Comparison of ENCODE assay signal across 10 mouse cellular contexts in genomic region chr1:72455923-72456322, GRCm38 (mm10).
DNase-seq lines count a peak whose midpoint lies in the region; TF ChIP-seq lines count a peak whose summit lies in the region.
"Had no signal": no experiment of that assay in that cellular context is flagged by ENCODE, and none has a peak within 500 bp of the region (broad histone marks: within the 10 kb centered on the region; RNA-seq: fewer than 3 reads in every experiment).

No protein-coding gene starts in this region.

- H3K27ac ChIP-seq in cerebellum, adult 2 months (ENCODE audit: insufficient read depth, low read length): no peak overlapping the region
- H3K27ac ChIP-seq: intestine, embryonic 15.5 days; liver, embryonic 14.5 days had no signal

- no peak for TF ChIP-seq POLR2A in cerebellum, adult 2 months (IDR thresholded peaks at IDR 0.05; ENCODE audit: borderline replicate concordance, insufficient read depth, low read length)

- intact Hi-C loops in left cerebral cortex, postnatal 4 days (cut with DNase I): no loop called here
- intact Hi-C loops in left cerebral cortex, postnatal 14 days (cut with DNase I): loop anchor here (5.0 kb wide), 1 partner anchor 81 kb away; the partner anchor contains the start of gene March4

- no peaks in the 10 kb centered on the region for H3K27me3 ChIP-seq in cerebellum, adult 2 months (ENCODE audit: control insufficient read depth, insufficient read depth, low read length)
- H3K27me3 ChIP-seq: intestine, embryonic 15.5 days had no signal

- H3K4me3 ChIP-seq in cerebellum, adult 2 months (replicated peaks; ENCODE audit: insufficient read depth, low read depth, low read length): no peak overlapping the region
- H3K4me3 ChIP-seq: intestine, embryonic 15.5 days had no signal

- H3K4me1 ChIP-seq in cerebellum, adult 2 months (ENCODE audit: control insufficient read depth, insufficient read depth, low read length): peaks cover 6% of the 10 kb centered on the region; the same call in 1 of the 2 replicates
- H3K4me1 ChIP-seq: intestine, embryonic 15.5 days had no signal

- DNase-seq in cerebellum, postnatal 10 days: peak; percentile 78 to 80
- DNase-seq in cerebellum, adult 2 months: no peak
- peak; percentile 64 for DNase-seq in left cerebral cortex, postnatal 4 days
- no peak for DNase-seq in left cerebral cortex, postnatal 14 days (ENCODE audit: low spot score in 2 of 2)
- DNase-seq in mesoderm, embryonic 11.5 days (ENCODE audit: low read depth, low spot score): peak; percentile 6
- peak; percentile 74 for DNase-seq in retina, postnatal 1 day
- DNase-seq in B cell, adult 2 months: no peak
- no peak for DNase-seq in frontal cortex, postnatal 14 days (ENCODE audit: low spot score in 2 of 2)

- 43% methylated on average over 4 of the region's 4 CpGs for WGBS in cerebellum, adult 2 months

- TF ChIP-seq CTCF in cerebellum, adult 2 months (IDR thresholded peaks at IDR 0.05; ENCODE audit: borderline replicate concordance, insufficient read depth, low read depth, low read length): no peak

Comparison
In these comparisons a context has a peak if more than half of its experiments do, and no peak if none do; other contexts are left out.
1. DNase-seq: peak in cerebellum, postnatal 10 days (2 of 2), left cerebral cortex, postnatal 4 days (single experiment), mesoderm, embryonic 11.5 days (single experiment) and retina, postnatal 1 day (single experiment); none in cerebellum, adult 2 months (0 of 2), left cerebral cortex, postnatal 14 days (0 of 2), B cell, adult 2 months (0 of 2) and frontal cortex, postnatal 14 days (0 of 2).